Mouse (Mus musculus) R1 (cell line): ENCODE data around the gene Atg4d.
"Not testable (repeated sequence)": the region's sequence is repeated elsewhere in the genome, so short reads cannot be mapped to it uniquely, and the experiment has no call there.

Source experiments
- DNase-seq: peaks from one replicate; pipeline ENCODE4 v3.0.0-alpha.2; 2018; ENCODE audit warnings: low read depth, low spot score

Gene Atg4d

DNA sequence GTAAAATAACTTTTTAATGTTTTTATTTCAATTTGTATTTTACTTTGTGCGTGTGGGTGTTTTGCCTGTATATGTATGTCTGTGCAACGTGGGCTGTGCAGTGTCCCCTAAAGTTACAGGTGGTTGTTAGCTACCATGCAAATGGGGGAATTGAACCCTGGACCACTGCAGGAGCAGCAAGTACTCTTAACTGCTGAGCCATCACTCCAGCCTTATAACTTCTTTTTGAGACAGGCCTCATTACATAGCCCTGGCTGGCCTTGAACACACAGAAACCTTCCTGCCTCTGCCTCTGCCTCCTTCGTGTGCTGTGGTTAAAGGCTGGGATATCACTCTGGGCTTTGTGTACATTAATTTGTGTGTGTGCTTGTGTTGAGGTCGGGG lies 25.6 kb upstream of the Atg4d start:
- peak; percentile 48 for DNase-seq

GRCm38 (mm10) chr9:21241343-21241742 lies 23.8 kb upstream of the Atg4d start:
- DNase-seq, result peak; percentile 96

DNA sequence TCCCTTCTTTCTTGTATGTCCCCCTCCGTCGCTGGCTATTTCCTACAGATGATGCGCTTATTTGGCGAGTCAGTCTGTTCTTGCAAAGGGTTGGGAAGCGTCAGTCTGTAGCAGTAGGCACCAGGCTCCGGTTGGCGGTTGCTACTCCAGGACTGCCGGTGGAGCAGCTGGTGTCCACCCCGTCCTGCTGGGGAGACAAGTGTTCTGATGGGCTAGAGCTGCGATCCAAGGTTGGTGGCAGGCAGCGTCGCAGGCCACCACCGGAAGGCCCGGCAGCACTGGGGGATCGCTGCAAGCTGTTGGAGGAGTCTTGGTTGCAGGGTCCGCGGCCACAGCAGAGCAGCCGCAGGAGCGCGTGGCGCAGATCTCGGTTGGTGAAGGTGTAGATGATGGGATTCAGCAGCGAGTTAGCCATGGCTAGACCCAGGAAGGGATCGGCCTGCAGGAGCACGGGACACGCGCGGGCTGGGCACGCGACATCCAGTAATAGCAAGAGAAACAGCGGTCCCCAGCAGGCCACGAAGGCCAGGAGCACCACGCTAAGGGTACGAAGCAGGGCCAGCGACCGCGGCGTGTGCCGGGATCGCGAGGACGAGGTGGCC lies 21.2 kb upstream of the Atg4d start:
- DNase-seq, result no peak

GRCm38 (mm10) chr9:21244428-21245112 lies 20.5 kb upstream of the Atg4d start:
- peak; percentile 63 for DNase-seq

DNA sequence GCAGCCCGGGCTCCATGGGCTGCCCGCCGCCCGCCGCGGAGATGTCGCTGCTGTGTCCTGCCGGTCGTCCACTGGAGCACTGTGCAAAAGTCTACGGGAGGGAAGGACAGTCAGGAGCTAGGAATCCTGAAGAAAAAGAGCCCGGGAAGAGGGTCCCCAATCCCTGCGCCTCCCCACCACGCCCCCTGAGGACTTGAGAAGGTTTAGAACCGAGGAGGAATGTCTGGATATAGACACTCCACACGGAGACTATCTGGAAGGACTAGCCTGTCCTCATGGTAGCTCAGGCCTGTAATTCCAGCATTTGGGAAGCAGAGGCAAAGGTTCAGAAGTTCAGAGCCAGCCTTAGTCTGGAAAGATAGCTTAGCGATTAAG lies 20.0 kb upstream of the Atg4d start:
- peak; percentile 64 for DNase-seq

- DNase-seq, result no peak
Measured at GRCm38 (mm10) chr9:21246342-21246741, 18.8 kb upstream of the Atg4d start.

GRCm38 (mm10) chr9:21248326-21248725 lies 16.8 kb upstream of the Atg4d start, which contains the start of gene S1pr5:
Gene S1pr5, minus strand, starts transcription at chr9:21248443.
- DNase-seq, result no peak

DNA sequence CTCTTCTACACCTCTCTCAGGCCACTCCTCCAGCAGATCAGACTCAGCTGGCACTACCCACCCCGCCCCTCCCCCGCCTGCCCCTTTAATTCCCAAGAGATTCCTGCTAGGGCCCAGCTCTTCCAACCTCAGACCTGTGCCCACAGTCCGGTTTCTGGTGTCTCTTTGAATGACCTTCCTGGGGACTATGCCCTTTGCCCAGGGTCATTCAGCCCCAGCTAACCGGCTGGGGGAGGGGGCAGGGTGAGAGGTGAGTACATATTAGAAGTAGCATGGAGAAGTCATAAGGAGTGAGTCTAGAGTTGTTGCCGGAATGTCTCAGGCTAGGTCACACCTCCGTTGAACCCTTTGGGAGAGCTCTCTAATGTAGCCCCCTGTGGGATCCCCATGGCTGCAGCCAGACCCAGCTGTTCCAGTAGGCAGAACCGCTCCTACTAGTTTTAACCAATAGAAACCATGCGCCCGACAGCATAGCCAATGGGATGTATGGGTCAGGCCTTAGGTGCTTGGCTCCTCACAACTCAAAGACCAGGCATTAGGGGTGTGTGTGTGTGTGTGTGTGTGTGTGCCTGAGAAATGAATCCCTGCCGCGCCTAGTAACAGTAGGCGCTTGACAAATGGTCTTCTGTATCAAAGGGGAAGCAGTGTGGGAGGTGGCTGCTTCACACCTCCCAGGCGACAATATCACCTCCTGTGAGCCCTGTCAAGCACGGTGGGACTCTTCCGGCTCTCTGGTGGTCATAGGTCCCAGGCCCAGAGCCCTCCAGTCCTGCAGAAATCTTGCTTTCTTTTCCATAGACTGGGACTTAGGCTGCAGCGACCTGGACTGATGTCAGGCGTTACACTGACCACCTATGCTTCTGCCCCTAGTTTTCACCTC lies 15.2 kb upstream of the Atg4d start:
- DNase-seq, result peak; percentile 51

GRCm38 (mm10) chr9:21250509-21250908 lies 14.6 kb upstream of the Atg4d start:
- DNase-seq, result no peak

- DNase-seq, result no peak
Measured at GRCm38 (mm10) chr9:21251116-21251735, 13.9 kb upstream of the Atg4d start.

DNA sequence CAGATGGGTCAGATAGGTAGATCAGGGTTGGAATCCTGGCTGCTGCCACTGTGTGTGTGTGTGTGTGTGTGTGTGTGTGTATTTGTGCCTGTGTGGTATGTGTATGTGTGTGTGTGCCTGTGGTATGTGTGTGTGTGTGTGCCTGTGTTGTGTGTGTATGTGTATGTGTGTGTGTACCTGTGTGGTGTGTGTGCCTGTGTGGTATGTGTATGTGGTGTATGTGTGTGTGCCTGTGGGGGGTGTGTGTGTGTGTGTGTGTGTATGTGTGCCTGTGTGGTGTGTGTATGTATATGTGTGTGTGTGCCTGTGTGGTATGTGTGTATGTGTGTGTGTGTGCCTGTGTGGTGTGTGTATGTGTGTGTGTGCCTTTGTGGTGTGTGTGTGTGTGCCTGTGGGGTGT lies 10.4 kb upstream of the Atg4d start:
- DNase-seq, result no peak

GRCm38 (mm10) chr9:21256349-21256748 lies 8.7 kb upstream of the Atg4d start:
- not testable (repeated sequence) for DNase-seq

DNA sequence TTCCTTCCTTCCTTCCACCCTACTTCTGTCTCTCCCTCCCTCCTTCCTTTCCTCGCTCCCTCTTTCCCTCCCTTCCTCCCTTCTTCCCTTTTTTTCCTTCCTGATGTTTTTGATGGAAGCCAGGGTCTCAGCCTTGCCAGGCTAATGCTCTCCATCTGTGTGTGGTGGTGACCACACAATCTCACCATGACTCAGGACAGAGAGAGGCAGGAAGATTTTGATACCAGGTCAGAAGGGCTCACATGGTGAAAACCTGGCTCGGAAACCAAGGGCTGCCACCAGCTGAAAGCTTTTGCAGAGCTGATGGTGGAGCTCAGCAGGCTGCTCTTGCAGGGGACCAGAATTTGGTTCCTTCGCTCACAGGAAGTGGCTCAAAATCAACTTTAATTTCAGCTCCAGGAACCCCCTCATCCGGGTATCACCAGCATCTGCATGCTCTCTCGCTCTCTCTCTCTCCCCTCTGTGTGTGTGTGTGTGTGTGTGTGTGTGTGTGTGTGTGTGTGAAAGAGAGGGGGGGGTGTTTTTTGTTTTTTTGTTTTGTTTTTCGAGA lies 4.5 kb upstream of the Atg4d start:
- no peak for DNase-seq

GRCm38 (mm10) chr9:21261831-21262230 lies 3.3 kb upstream of the Atg4d start:
- peak; percentile 70 for DNase-seq

DNA sequence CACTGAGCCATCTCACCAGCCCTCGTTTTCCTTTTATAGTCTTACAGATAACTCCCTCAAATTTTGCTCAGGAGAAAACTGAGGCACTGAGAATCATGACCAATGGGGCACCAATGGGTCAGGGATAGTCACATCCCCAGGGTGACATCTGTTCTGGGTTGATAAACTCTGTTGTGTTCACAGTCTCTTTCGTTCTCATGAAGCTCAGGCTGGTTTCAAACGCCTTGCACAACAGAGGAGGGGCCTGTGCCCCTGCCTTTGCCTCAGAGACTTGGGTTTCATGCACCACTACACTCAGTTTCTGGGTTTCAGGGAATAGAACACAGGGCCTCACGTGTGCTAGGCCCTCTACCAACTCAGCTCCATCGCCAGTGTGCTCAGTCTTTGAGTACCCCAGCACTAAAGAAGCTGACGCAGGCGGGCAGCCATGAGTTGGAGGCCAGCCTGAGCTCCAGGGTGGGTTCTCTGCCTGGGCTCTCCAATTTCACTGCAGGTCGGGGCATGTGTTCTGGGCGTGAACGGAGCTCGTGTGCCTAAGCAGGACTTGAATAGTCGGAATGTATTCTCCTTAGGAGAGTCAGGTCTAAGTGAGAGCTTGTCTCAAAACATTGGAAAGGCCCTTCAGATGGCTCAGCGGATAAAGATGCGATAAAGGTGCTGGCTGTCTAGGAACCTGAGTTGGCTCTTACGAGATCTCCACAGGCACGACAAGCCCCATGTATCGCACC lies 657 bp upstream of the Atg4d start:
- DNase-seq, result no peak

- peak; percentile 65 for DNase-seq
Measured at GRCm38 (mm10) chr9:21265611-21266010, 518 bp downstream of the Atg4d start.

DNA sequence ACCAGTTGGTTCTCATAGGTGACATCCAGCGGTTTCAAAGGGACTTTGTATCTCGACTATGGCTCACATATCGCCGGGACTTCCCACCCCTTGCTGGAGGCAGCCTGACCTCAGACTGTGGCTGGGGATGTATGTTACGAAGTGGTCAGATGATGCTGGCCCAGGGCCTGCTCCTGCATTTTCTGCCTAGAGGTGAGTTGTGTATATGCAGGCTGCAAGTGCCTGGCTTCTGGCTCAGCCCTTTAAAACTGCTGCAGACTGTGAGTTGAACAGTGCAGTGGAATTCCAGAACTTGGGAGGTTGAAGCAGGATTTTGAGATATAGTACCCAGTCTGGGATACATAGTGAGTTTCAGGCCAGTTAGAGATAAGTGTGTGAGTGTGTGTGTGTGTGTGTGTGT lies 1.8 kb downstream of the Atg4d start:
- DNase-seq, result no peak

- no peak for DNase-seq
Measured at GRCm38 (mm10) chr9:21268305-21268704, 3.2 kb downstream of the Atg4d start.

DNA sequence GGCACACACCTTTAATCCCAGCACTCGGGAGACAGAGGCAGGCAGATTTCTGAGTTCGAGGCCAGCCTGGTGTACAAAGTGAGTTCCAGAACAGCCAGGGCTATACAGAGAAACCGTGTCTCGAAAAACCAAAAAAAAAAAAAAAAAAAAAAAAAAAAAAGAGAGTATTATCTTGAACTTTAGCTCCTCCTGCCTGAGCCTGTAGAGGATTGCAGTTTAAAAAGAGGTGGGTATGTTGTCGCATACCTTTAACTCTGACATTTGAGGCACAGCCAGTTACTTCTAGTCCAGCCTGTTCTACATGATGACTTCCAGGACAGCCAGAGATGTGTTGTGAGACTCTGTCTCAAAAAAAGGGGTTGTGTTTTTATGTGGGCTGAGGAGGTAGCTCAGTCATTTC lies 4.5 kb downstream of the Atg4d start:
- not testable (repeated sequence) for DNase-seq

DNA sequence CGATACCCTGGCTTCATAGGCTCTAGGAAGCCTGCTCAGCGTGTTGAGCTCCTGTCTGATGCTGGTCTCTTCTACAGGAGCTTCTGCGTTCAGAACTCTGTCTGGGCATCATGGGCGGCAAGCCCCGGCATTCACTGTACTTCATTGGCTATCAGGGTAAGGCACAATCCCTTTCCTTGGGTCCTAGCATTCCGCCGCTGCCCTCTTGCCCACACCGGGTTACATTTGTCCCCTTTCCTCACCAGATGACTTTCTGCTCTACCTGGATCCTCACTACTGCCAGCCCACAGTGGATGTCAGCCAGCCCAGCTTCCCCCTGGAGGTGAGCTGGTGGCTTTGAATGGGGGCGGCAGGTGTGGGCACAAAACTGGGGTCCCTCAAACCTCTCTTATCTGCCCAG lies 7.3 kb downstream of the Atg4d start:
- no peak for DNase-seq

DNA sequence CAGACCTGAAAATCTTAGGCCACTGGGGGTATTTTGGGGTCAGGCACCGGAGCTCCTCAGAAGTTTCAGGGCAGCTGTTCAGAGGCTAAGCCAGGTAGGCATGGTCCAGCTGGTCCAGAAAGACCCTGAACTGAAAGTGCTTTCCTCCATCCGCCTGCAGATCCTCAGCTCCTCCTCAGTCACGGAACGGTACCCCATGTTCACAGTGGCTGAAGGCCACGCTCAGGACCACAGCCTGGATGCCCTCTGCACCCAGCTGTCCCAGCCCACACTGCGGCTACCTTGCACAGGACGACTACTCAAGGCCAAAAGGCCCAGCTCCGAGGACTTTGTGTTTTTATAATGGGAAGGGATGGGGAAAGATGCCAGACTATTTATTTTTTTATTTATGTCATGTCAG lies 8.0 kb downstream of the Atg4d start:
- DNase-seq, result no peak
